Mouse (Mus musculus) cerebellum, adult 18-20 months (tissue): ENCODE measurements around the gene Tor4a.

Experiments used
- DNase-seq, 2 experiments: peaks; one replicate each; pipeline ENCODE4 v3.0.0; 2021

Tor4a gene

GRCm38 (mm10) chr2:25186575-25186930 is 10.1 kb downstream of the Tor4a start:
- no peak for DNase-seq

- DNase-seq, result peak; percentile 34 to 36
These were observed 10.8 kb downstream of the Tor4a start for GRCm38 (mm10) chr2:25185625-25186574.

GRCm38 (mm10) chr2:25184496-25184895 is 12.2 kb downstream of the Tor4a start:
- no peak for DNase-seq

- no peak for DNase-seq
These were observed 13.3 kb downstream of the Tor4a start for GRCm38 (mm10) chr2:25183336-25183735.

- DNase-seq, result no peak
These were observed 14.0 kb downstream of the Tor4a start for GRCm38 (mm10) chr2:25182664-25183063.

GRCm38 (mm10) chr2:25181891-25182397 is 14.7 kb downstream of the Tor4a start:
- no peak for DNase-seq

- DNase-seq, result peak; percentile 37 to 46
These were observed 15.5 kb downstream of the Tor4a start for GRCm38 (mm10) chr2:25180973-25181890.

- DNase-seq, result peak; percentile 86 to 89
These were observed 16.2 kb downstream of the Tor4a start, which contains the start of gene Nrarp for GRCm38 (mm10) chr2:25180478-25180903. Gene Nrarp, plus strand, starts transcription at chr2:25180758.

GRCm38 (mm10) chr2:25179566-25180217 is 17.0 kb downstream of the Tor4a start:
- no peak for DNase-seq

GRCm38 (mm10) chr2:25178285-25178972 is 18.3 kb downstream of the Tor4a start:
- DNase-seq, result no peak

- DNase-seq, result no peak
These were observed 19.0 kb downstream of the Tor4a start for GRCm38 (mm10) chr2:25177685-25178084.

GRCm38 (mm10) chr2:25177076-25177475 is 19.6 kb downstream of the Tor4a start:
- DNase-seq, result no peak

- no peak for DNase-seq
These were observed 20.1 kb downstream of the Tor4a start for GRCm38 (mm10) chr2:25176573-25176972.

- DNase-seq, result no peak
These were observed 21.0 kb downstream of the Tor4a start for GRCm38 (mm10) chr2:25175690-25176078.

- DNase-seq, result no peak
These were observed 21.6 kb downstream of the Tor4a start for GRCm38 (mm10) chr2:25174866-25175689.

- no peak for DNase-seq
These were observed 22.9 kb downstream of the Tor4a start for GRCm38 (mm10) chr2:25173821-25174220.

- DNase-seq, result no peak
These were observed 24.1 kb downstream of the Tor4a start for GRCm38 (mm10) chr2:25172629-25173028.

GRCm38 (mm10) chr2:25171769-25172153 is 24.9 kb downstream of the Tor4a start:
- no peak for DNase-seq

GRCm38 (mm10) chr2:25171101-25171768 is 25.5 kb downstream of the Tor4a start:
- DNase-seq, result no peak

GRCm38 (mm10) chr2:25170326-25171100 is 26.2 kb downstream of the Tor4a start:
- DNase-seq, result no peak
